Mouse (Mus musculus): Measurements from ENCODE around the gene B3galt2.
"Not testable (repeated sequence)": the region's sequence is repeated elsewhere in the genome, so short reads cannot be mapped to it uniquely, and the experiment has no call there.

The B3galt2 gene

GRCm38 (mm10) chr1:143663197-143663596 lies 22.7 kb downstream of the B3galt2 start:
- no peak for DNase-seq (ENCODE audit: low read depth, low spot score)
- H3K27me3 ChIP-seq (ENCODE audit: control insufficient read depth, insufficient read depth, low read length, poor library complexity, severe bottlenecking) = no peaks in the 10 kb centered on the region; the same call in 1 of the 2 replicates
- H3K36me3 ChIP-seq (ENCODE audit: control insufficient read depth, insufficient read depth, low read length, poor library complexity, severe bottlenecking) = peaks cover 8% of the 10 kb centered on the region; the same call in 1 of the 2 replicates

GRCm38 (mm10) chr1:143664786-143665185 lies 24.3 kb downstream of the B3galt2 start:
- DNase-seq (ENCODE audit: low read depth, low spot score); H3K36me3 ChIP-seq (ENCODE audit: control insufficient read depth, insufficient read depth, low read length, poor library complexity, severe bottlenecking); H3K27me3 ChIP-seq (ENCODE audit: control insufficient read depth, insufficient read depth, low read length, poor library complexity, severe bottlenecking): not testable (repeated sequence)

DNA sequence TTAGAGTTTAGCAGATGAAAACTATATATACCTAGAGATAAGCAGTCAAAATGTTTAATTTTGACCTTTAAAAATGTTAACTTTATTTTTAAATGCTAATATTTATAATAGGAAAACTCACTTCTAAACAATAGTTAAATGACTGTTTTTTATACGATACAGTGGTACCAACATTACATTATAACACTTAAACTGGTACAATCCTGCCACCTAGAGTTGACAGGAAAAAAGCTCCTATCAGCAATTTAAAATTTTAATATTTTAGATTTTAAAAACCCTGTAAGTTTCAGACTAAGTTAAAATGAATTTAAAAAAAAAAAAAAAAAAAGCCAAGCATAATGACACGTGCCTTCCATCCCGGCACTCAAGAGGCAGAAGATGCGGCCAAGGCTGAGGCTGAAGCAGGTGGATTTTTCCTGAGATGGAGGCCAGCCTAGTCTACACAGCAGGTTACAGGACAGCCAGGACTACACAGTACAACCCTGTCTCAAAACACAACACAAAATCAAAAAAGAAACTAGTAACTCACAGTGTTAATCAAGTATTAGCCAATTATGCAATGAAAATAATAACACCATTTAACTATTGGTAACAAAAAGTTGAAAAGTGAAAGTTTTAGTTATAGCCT lies 35.4 kb downstream of the B3galt2 start:
- peaks cover 11% of the 10 kb centered on the region for H3K36me3 ChIP-seq (ENCODE audit: control insufficient read depth, insufficient read depth, low read length, poor library complexity, severe bottlenecking)
- H3K27me3 ChIP-seq (ENCODE audit: control insufficient read depth, insufficient read depth, low read length, poor library complexity, severe bottlenecking) = no peaks in the 10 kb centered on the region
- no peak for DNase-seq (ENCODE audit: low read depth, low spot score)

- Histone ChIP-seq H3K27me3 (ENCODE audit: control insufficient read depth, insufficient read depth, low read length, poor library complexity, severe bottlenecking) (no peaks in the 10 kb centered on the region), H3K36me3 (ENCODE audit: control insufficient read depth, insufficient read depth, low read length, poor library complexity, severe bottlenecking) (peaks cover 9% of the 10 kb centered on the region)
- DNase-seq (ENCODE audit: low read depth, low spot score) = no peak
These were observed 40.6 kb downstream of the B3galt2 start for GRCm38 (mm10) chr1:143681108-143681507.

GRCm38 (mm10) chr1:143684849-143685248 lies 44.4 kb downstream of the B3galt2 start:
- Histone ChIP-seq H3K27me3 (ENCODE audit: control insufficient read depth, insufficient read depth, low read length, poor library complexity, severe bottlenecking) (no peaks in the 10 kb centered on the region), H3K36me3 (ENCODE audit: control insufficient read depth, insufficient read depth, low read length, poor library complexity, severe bottlenecking) (peaks cover 7% of the 10 kb centered on the region)
- DNase-seq (ENCODE audit: low read depth, low spot score) = no peak

DNA sequence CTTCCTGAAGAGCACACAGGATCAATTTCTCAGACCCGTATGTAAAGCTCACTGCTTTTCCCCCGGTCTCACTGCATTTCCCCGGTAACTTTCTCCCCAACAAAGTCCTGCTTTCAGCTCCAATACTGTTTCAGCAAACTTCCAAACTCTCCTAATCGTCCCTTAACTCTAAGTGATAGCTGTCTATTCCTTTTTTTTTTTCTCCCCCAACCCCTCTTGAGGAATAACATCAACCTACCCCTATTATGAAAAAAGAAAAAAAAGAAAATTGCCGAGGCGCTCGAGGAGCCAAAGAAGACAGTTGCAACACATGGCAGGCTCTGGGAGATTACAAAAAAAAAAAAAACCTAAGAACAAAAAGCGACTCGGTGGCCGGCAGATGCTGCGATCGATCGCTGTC lies 61.3 kb downstream of the B3galt2 start:
- Histone ChIP-seq H3K27me3 (ENCODE audit: control insufficient read depth, insufficient read depth, low read length, poor library complexity, severe bottlenecking) (no peaks in the 10 kb centered on the region), H3K36me3 (ENCODE audit: control insufficient read depth, insufficient read depth, low read length, poor library complexity, severe bottlenecking) (0 out of 2 replicates have a peak, but pooled peaks cover 2% of the 10 kb centered on the region)
- no peak for DNase-seq (ENCODE audit: low read depth, low spot score)

DNA sequence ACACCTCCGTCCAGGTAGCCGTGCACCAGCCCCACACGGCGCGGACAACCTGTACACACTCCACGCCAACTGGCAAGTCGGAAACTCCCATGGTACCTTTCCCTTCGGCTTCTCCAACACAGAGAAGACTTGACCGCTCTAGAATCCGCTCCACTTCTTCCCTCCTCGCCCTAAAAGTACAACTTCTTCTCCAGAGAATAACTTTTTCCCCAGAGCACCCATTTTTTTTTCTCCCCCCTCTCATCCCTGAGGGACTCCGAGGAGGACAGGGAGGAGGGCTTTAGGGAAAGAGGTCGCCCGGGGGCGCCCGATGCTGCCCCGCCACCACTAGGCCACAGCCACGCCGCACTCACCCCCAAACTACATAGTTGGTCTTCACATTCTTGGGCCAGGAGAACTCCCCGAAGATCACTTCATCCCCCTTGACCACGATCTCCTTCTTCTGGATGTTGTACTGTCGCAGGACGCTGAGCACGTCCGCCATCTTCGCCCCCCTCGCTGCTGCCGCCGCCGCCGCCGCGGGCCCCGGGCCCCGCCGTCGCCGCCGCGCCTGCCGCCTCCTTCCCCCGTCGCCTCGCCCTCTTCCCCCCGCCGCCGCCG lies 61.8 kb downstream of the B3galt2 start:
- Histone ChIP-seq H3K36me3 (ENCODE audit: control insufficient read depth, insufficient read depth, low read length, poor library complexity, severe bottlenecking) (0 out of 2 replicates have a peak, but pooled peaks cover 2% of the 10 kb centered on the region), H3K27me3 (ENCODE audit: control insufficient read depth, insufficient read depth, low read length, poor library complexity, severe bottlenecking) (no peaks in the 10 kb centered on the region)
- peak; percentile 36 for DNase-seq (ENCODE audit: low read depth, low spot score)

GRCm38 (mm10) chr1:143702741-143703262 lies 62.3 kb downstream of the B3galt2 start, which contains the start of gene Cdc73:
Cdc73 (minus strand) TSS chr1:143702893.
- H3K27me3 ChIP-seq (ENCODE audit: control insufficient read depth, insufficient read depth, low read length, poor library complexity, severe bottlenecking) = no peaks in the 10 kb centered on the region
- peak; percentile 93 for DNase-seq (ENCODE audit: low read depth, low spot score)
- 0 out of 2 replicates have a peak, but pooled peaks cover 2% of the 10 kb centered on the region for H3K36me3 ChIP-seq (ENCODE audit: control insufficient read depth, insufficient read depth, low read length, poor library complexity, severe bottlenecking)
